Mouse (Mus musculus) C2C12 (cell line): ENCODE data around the gene Scap. TPM values are rescaled to one million over a fixed set of nuclear protein-coding genes. Genes with fewer than 3 reads are reported as not detected.

Experiments
- H3K27me3 ChIP-seq: one replicate; pipeline ENCODE4 v1.6.1; 2011; ENCODE audit not compliant: control insufficient read depth, insufficient read depth, insufficient read length
- H3K36me3 ChIP-seq: one replicate; pipeline ENCODE4 v1.6.1; 2011; ENCODE audit not compliant: control insufficient read depth, insufficient read depth
- H3K4me3 ChIP-seq: one replicate; pipeline ENCODE4 v1.5.1; 2011; ENCODE audit warnings: mild to moderate bottlenecking, control low read depth; ENCODE audit not compliant: poor library complexity, insufficient read depth, severe bottlenecking
- H3K79me2 ChIP-seq: one replicate; pipeline ENCODE4 v1.6.1; 2011; ENCODE audit not compliant: control insufficient read depth, insufficient read depth
- H3K79me3 ChIP-seq: one replicate; pipeline ENCODE4 v1.6.1; 2011; ENCODE audit warnings: low read depth, control low read depth
- H3ac ChIP-seq: one replicate; pipeline ENCODE3; 2011; ENCODE audit warnings: low read depth; ENCODE audit not compliant: control insufficient read depth, insufficient read length
- CEBPB ChIP-seq: IDR thresholded peaks from one replicate; pipeline ENCODE4 v1.6.1; 2011; ENCODE audit warnings: low read depth, mild to moderate bottlenecking, control low read depth, moderate library complexity
- CTCF ChIP-seq: IDR thresholded peaks from one replicate; pipeline ENCODE4 v1.5.1; 2011; ENCODE audit not compliant: control insufficient read depth, insufficient read depth, insufficient read length
- FOSL1 ChIP-seq: IDR thresholded peaks from one replicate; pipeline ENCODE4 v1.8.0; 2011; ENCODE audit warnings: mild to moderate bottlenecking, low read length; ENCODE audit not compliant: poor library complexity, insufficient read depth, severe bottlenecking
- MAX ChIP-seq: IDR thresholded peaks from one replicate; pipeline ENCODE4 v1.6.1; 2011; ENCODE audit warnings: mild to moderate bottlenecking, control low read depth
- MYOD1 ChIP-seq: IDR thresholded peaks from one replicate; pipeline ENCODE4 v1.6.1; 2011; ENCODE audit warnings: low read depth; ENCODE audit not compliant: control insufficient read depth, insufficient read length
- MYOG ChIP-seq: IDR thresholded peaks from one replicate; pipeline ENCODE4 v1.6.1; 2011; ENCODE audit not compliant: control insufficient read depth, insufficient read length; ENCODE audit errors: extremely low read depth
- USF1 ChIP-seq: IDR thresholded peaks from one replicate; pipeline ENCODE4 v1.6.1; 2011; ENCODE audit warnings: low read depth, mild to moderate bottlenecking, control low read depth, moderate library complexity
- long read RNA-seq, 2 experiments: library from polyadenylated mRNA; unstranded; transcript quantifications; one replicate each; pipeline ENCODE4 v2.0.0; 2019 to 2020
- polyA plus RNA-seq: library from polyadenylated mRNA; unstranded; fragments of >200 nt; fragmentation: generic; extraction: Trizol; gene quantifications from one replicate; pipeline ENCODE4 v1.2.1, GENCODE M21; 2012; ENCODE audit warnings: missing spikeins

The Scap gene
- 57.4 TPM for polyA plus RNA-seq
- long read RNA-seq, experiment 1, full-length matches to known transcripts, result 5 of 16 reads
- long read RNA-seq, experiment 1, partial matches to known transcripts, result 10 of 16 reads
- long read RNA-seq, experiment 1, other reads (novel, unspliced or antisense), result 1 of 16 reads
- long read RNA-seq, experiment 2, full-length matches to known transcripts, result 96 of 339 reads
- long read RNA-seq, experiment 2, partial matches to known transcripts, result 74 of 339 reads
- long read RNA-seq, experiment 2, other reads (novel, unspliced or antisense), result 169 of 339 reads

GRCm38 (mm10) chr9:110333135-110333895 is at the start of gene Scap:
Gene Scap, plus strand, starts transcription at chr9:110333288.
- no peak for TF ChIP-seq FOSL1
- no peak for TF ChIP-seq CEBPB
- peak; percentile 72 for TF ChIP-seq USF1
- no peak for TF ChIP-seq MYOD1
- TF ChIP-seq MAX, result peak; percentile 72
- TF ChIP-seq CTCF, result peak; percentile 92
- TF ChIP-seq MYOG, result no peak
- peaks cover 22% of the 10 kb centered on the region for H3K79me3 ChIP-seq

GRCm38 (mm10) chr9:110284075-110284697 is 48.9 kb upstream of the Scap start:
- TF ChIP-seq USF1, result no peak
- no peak for TF ChIP-seq FOSL1
- TF ChIP-seq CTCF, result no peak
- no peak for TF ChIP-seq MYOD1
- TF ChIP-seq CEBPB, result no peak
- no peak for TF ChIP-seq MAX
- no peak for TF ChIP-seq MYOG
- no peaks in the 10 kb centered on the region for H3K36me3 ChIP-seq
- H3K4me3 ChIP-seq, result no peak overlapping the region
- H3K79me2 ChIP-seq, result no peaks in the 10 kb centered on the region
- no peaks in the 10 kb centered on the region for H3K27me3 ChIP-seq
- no peaks in the 10 kb centered on the region for H3K79me3 ChIP-seq
- no peak overlapping the region for H3ac ChIP-seq

More at GRCm38 (mm10) chr9:110333135-110333895, at the start of gene Scap:
- no peaks in the 10 kb centered on the region for H3K27me3 ChIP-seq
- peaks cover 49% of the 10 kb centered on the region for H3K79me2 ChIP-seq
- no peaks in the 10 kb centered on the region for H3K36me3 ChIP-seq
- peak within 1 kb of the TSS; percentile 57 for H3K4me3 ChIP-seq
- H3ac ChIP-seq, result peak within 1 kb of the TSS; percentile 77

- TF ChIP-seq MYOD1 (no peak), CTCF (no peak), CEBPB (no peak), MYOG (no peak), USF1 (no peak), MAX (no peak), FOSL1 (no peak)
- no peaks in the 10 kb centered on the region for H3K79me3 ChIP-seq
- H3K79me2 ChIP-seq, result no peaks in the 10 kb centered on the region
- no peaks in the 10 kb centered on the region for H3K27me3 ChIP-seq
- no peak overlapping the region for H3ac ChIP-seq
- no peak overlapping the region for H3K4me3 ChIP-seq
- no peaks in the 10 kb centered on the region for H3K36me3 ChIP-seq
Measured at GRCm38 (mm10) chr9:110287321-110287924, 45.7 kb upstream of the Scap start.

GRCm38 (mm10) chr9:110293254-110293718 is 39.8 kb upstream of the Scap start:
- TF ChIP-seq MAX, result no peak
- Histone ChIP-seq H3ac (no peak overlapping the region), H3K27me3 (no peaks in the 10 kb centered on the region)

GRCm38 (mm10) chr9:110293873-110294415 is 39.1 kb upstream of the Scap start:
- no peak for TF ChIP-seq MYOG
- TF ChIP-seq MYOD1, result no peak
- no peak for TF ChIP-seq MAX
- no peak for TF ChIP-seq CTCF
- no peak for TF ChIP-seq FOSL1
- TF ChIP-seq CEBPB, result no peak
- no peak for TF ChIP-seq USF1
- Histone ChIP-seq H3ac (no peak overlapping the region), H3K27me3 (no peaks in the 10 kb centered on the region)

More at GRCm38 (mm10) chr9:110293254-110293718, 39.8 kb upstream of the Scap start:
- Histone ChIP-seq H3K79me3 (no peaks in the 10 kb centered on the region), H3K36me3 (no peaks in the 10 kb centered on the region), H3K79me2 (no peaks in the 10 kb centered on the region), H3K4me3 (no peak overlapping the region)

More at GRCm38 (mm10) chr9:110293873-110294415, 39.1 kb upstream of the Scap start:
- Histone ChIP-seq H3K79me3 (no peaks in the 10 kb centered on the region), H3K36me3 (no peaks in the 10 kb centered on the region), H3K79me2 (no peaks in the 10 kb centered on the region), H3K4me3 (no peak overlapping the region)
